Mouse (Mus musculus) liver, adult 2 months (tissue): ENCODE results near the gene Scn1a.

Source experiments
- CTCF ChIP-seq: fragments of 200-500 bp; IDR thresholded peaks from 2 replicates; pipeline ENCODE4 v1.5.1; 2011; ENCODE audit warnings: low read depth, low read length, control low read depth
- POLR2A ChIP-seq: fragments of 200-500 bp; IDR thresholded peaks from 2 replicates; pipeline ENCODE4 v1.6.1; 2011; ENCODE audit warnings: low read length, control low read depth; ENCODE audit not compliant: insufficient read depth; ENCODE audit errors: extremely low read depth

- TF ChIP-seq POLR2A (no peak), CTCF (no peak)
These were observed at the start of gene Scn1a for GRCm38 (mm10) chr2:66440711-66441110.
